Mouse (Mus musculus) C2C12 (cell line): ENCODE measurements around the gene Tgds.

Experiments
- CEBPB ChIP-seq: IDR thresholded peaks from one replicate; pipeline ENCODE4 v1.6.1; 2011; ENCODE audit warnings: low read depth, mild to moderate bottlenecking, control low read depth, moderate library complexity
- CTCF ChIP-seq: IDR thresholded peaks from one replicate; pipeline ENCODE4 v1.5.1; 2011; ENCODE audit not compliant: control insufficient read depth, insufficient read depth, insufficient read length
- MAX ChIP-seq: IDR thresholded peaks from one replicate; pipeline ENCODE4 v1.6.1; 2011; ENCODE audit warnings: mild to moderate bottlenecking, control low read depth
- MYOD1 ChIP-seq: IDR thresholded peaks from one replicate; pipeline ENCODE4 v1.6.1; 2011; ENCODE audit warnings: low read depth; ENCODE audit not compliant: control insufficient read depth, insufficient read length
- MYOG ChIP-seq: IDR thresholded peaks from one replicate; pipeline ENCODE4 v1.6.1; 2011; ENCODE audit not compliant: control insufficient read depth, insufficient read length; ENCODE audit errors: extremely low read depth
- USF1 ChIP-seq: IDR thresholded peaks from one replicate; pipeline ENCODE4 v1.6.1; 2011; ENCODE audit warnings: low read depth, mild to moderate bottlenecking, control low read depth, moderate library complexity

DNA sequence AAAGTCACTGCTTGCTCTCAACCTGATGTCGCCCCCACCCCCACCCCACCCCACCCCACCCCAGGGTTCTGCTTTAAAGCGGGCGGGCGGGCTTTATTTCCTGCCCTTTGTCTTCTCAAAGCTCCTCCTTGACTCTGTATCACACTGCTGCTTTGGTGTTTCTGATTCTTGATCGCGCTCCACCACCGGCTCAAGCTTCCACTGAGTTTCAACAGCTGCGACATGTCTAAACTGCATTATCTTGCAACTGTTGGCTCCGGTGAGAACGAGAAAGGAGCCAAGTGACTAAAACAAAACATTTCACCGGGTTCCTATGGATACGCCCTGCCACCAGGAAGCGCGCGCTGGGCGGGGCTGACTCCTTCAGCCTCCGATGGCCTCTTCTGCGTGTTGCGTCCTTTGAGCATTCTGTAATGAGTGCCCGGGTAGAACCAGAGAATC is 47.6 kb upstream of the Tgds start:
- TF ChIP-seq CTCF, result no peak
- no peak for TF ChIP-seq USF1
- TF ChIP-seq MAX, result no peak
- TF ChIP-seq CEBPB, result no peak
- TF ChIP-seq MYOD1, result no peak
- no peak for TF ChIP-seq MYOG
